Mouse (Mus musculus) lung, postnatal 0 days (tissue): ENCODE measurements around the gene Yipf3. TPM values are rescaled to one million over a fixed set of nuclear protein-coding genes. Genes with fewer than 3 reads are reported as not detected.
A peak's percentile ranks its signal among the peaks of the same experiment; 100 is the strongest.

ENCODE experiments used
- ATAC-seq: fragments of 200-750 bp; cut with Nextera tagmentation; 2 replicates; pipeline ENCODE4 v1.8.0; 2017; ENCODE audit warnings: moderate library complexity
- DNase-seq: peaks from one replicate; pipeline ENCODE4 v3.0.0-alpha.2; 2016; ENCODE audit warnings: low spot score
- H3K27ac ChIP-seq: fragments of 300-500 bp; sonication (generic); 2 replicates; pipeline ENCODE4 v1.5.1; 2014; ENCODE audit warnings: antibody characterized with exemption, mild to moderate bottlenecking, low read length, mixed read lengths
- H3K27me3 ChIP-seq: fragments of 300-500 bp; sonication (generic); replicated peaks from 2 replicates; pipeline ENCODE4 v1.6.1; 2014; ENCODE audit warnings: low read length, mixed read lengths; ENCODE audit not compliant: insufficient read depth
- H3K36me3 ChIP-seq: fragments of 300-500 bp; sonication (generic); 2 replicates; pipeline ENCODE4 v1.6.1; 2014; ENCODE audit warnings: low read length, mixed read lengths; ENCODE audit not compliant: insufficient read depth
- H3K4me1 ChIP-seq: fragments of 300-500 bp; sonication (generic); 2 replicates; pipeline ENCODE4 v1.6.1; 2014; ENCODE audit warnings: antibody characterized with exemption, low read depth, low read length, mixed read lengths; ENCODE audit not compliant: insufficient read depth
- H3K4me2 ChIP-seq: fragments of 300-500 bp; sonication (generic); replicated peaks from 2 replicates; pipeline ENCODE4 v1.6.1; 2014; ENCODE audit warnings: low read depth, mild to moderate bottlenecking, low read length, moderate library complexity, mixed read lengths
- H3K4me3 ChIP-seq: fragments of 300-500 bp; sonication (generic); 2 replicates; pipeline ENCODE4 v1.5.1; 2014; ENCODE audit warnings: low read depth, low read length
- H3K9ac ChIP-seq: fragments of 300-500 bp; sonication (generic); replicated peaks from 2 replicates; pipeline ENCODE4 v1.6.1; 2014; ENCODE audit warnings: low read depth, mild to moderate bottlenecking
- H3K9me3 ChIP-seq: fragments of 300-500 bp; sonication (generic); 2 replicates; pipeline ENCODE4 v1.6.1; 2016; ENCODE audit warnings: low read length, mixed read lengths
- CTCF ChIP-seq: IDR thresholded peaks from 2 replicates; pipeline ENCODE4 v1.5.1; 2016; ENCODE audit warnings: antibody characterized with exemption, mild to moderate bottlenecking
- EP300 ChIP-seq: IDR thresholded peaks from 2 replicates; pipeline ENCODE4 v1.6.1; 2016; ENCODE audit warnings: antibody characterized with exemption, mild to moderate bottlenecking, control low read depth
- WGBS: fragments of 180-500 bp; shearing (Covaris S2); extraction: QIAGEN DNeasy Blood & Tissue Kit; methylation state at CpG from one replicate; pipeline ENCODE4 v1.1.7; 2014; 5-methylcytosine and 5-hydroxymethylcytosine counted together
- polyA plus RNA-seq: library from polyadenylated mRNA; unstranded; fragments of >200 nt; fragmentation: Nextera tagmentation; extraction: Ambion mirVana; gene quantifications from 2 replicates; pipeline ENCODE4 v1.2.1, GENCODE M21; 2015

Gene Yipf3
- polyA plus RNA-seq, 1 experiment from 2014 or later = 199 TPM

- H3K4me2 ChIP-seq = no peak overlapping the region
- TF ChIP-seq EP300 (no peak), CTCF (no peak)
- ATAC-seq (peak; percentile 51; the same call in 1 of the 2 replicates), DNase-seq (no peak)
- WGBS = 56% methylated on average over 6 of the region's 6 CpGs
- H3K27ac ChIP-seq = peak overlapping the region; percentile 43; the same call in 1 of the 2 replicates
- no peak overlapping the region; the same call in 1 of the 2 replicates for H3K9ac ChIP-seq
- H3K27me3 ChIP-seq = no peaks in the 10 kb centered on the region
- H3K4me1 ChIP-seq = no peaks in the 10 kb centered on the region
- H3K9me3 ChIP-seq = no peaks in the 10 kb centered on the region
- no peak overlapping the region for H3K4me3 ChIP-seq
- H3K36me3 ChIP-seq = peaks cover 8% of the 10 kb centered on the region; the same call in 1 of the 2 replicates
These were observed 27.2 kb downstream of the Yipf3 start for GRCm38 (mm10) chr17:46275034-46275433.

GRCm38 (mm10) chr17:46275506-46275905, 27.6 kb downstream of the Yipf3 start:
- H3K27ac ChIP-seq = peak overlapping the region; percentile 43; the same call in 1 of the 2 replicates
- H3K27me3 ChIP-seq = no peaks in the 10 kb centered on the region
- H3K9me3 ChIP-seq = no peaks in the 10 kb centered on the region
- H3K9ac ChIP-seq = no peak overlapping the region; the same call in 1 of the 2 replicates
- peaks cover 4% of the 10 kb centered on the region; the same call in 1 of the 2 replicates for H3K36me3 ChIP-seq
- 77% methylated on average over 10 of the region's 10 CpGs for WGBS
- no peaks in the 10 kb centered on the region for H3K4me1 ChIP-seq
- TF ChIP-seq CTCF (no peak), EP300 (no peak)
- DNase-seq = no peak
- H3K4me3 ChIP-seq = no peak overlapping the region
- no peak for ATAC-seq
- H3K4me2 ChIP-seq = no peak overlapping the region

- TF ChIP-seq CTCF = no peak
- TF ChIP-seq EP300 = no peak
- no peaks in the 10 kb centered on the region for H3K9me3 ChIP-seq
- no peak overlapping the region for H3K4me3 ChIP-seq
- H3K4me2 ChIP-seq = no peak overlapping the region
- H3K4me1 ChIP-seq = peaks cover 8% of the 10 kb centered on the region; the same call in 1 of the 2 replicates
- DNase-seq = no peak
- no peak for ATAC-seq
- H3K27ac ChIP-seq = no peak overlapping the region
- no peaks in the 10 kb centered on the region for H3K36me3 ChIP-seq
- no peak overlapping the region for H3K9ac ChIP-seq
- WGBS = 63% methylated on average over 4 of the region's 4 CpGs
- no peaks in the 10 kb centered on the region for H3K27me3 ChIP-seq
These were observed 29.7 kb downstream of the Yipf3 start for GRCm38 (mm10) chr17:46277586-46277985.

GRCm38 (mm10) chr17:46278011-46278765, 30.3 kb downstream of the Yipf3 start:
- Histone ChIP-seq H3K4me2 (no peak overlapping the region), H3K4me3 (no peak overlapping the region), H3K27ac (no peak overlapping the region), H3K4me1 (peaks cover 9% of the 10 kb centered on the region; the same call in 1 of the 2 replicates), H3K36me3 (no peaks in the 10 kb centered on the region), H3K9me3 (no peaks in the 10 kb centered on the region), H3K9ac (no peak overlapping the region), H3K27me3 (no peaks in the 10 kb centered on the region)
- no peak for ATAC-seq
- WGBS = 85% methylated on average over 12 of the region's 12 CpGs
- no peak for TF ChIP-seq CTCF
- no peak for TF ChIP-seq EP300
- DNase-seq = no peak

GRCm38 (mm10) chr17:46282483-46283123, 34.7 kb downstream of the Yipf3 start, which contains the start of gene Tjap1:
Gene Tjap1 (minus strand): TSS chr17:46283026.
- H3K4me3 ChIP-seq = peak within 1 kb of the TSS; percentile 70
- H3K9ac ChIP-seq = peak within 1 kb of the TSS; percentile 68
- peak within 1 kb of the TSS; percentile 79 for H3K4me2 ChIP-seq
- WGBS = under 1% methylated on average over 36 of the region's 37 CpGs
- ATAC-seq = peak; percentile 99
- TF ChIP-seq CTCF (no peak), EP300 (no peak)
- H3K4me1 ChIP-seq = peaks cover 11% of the 10 kb centered on the region; the same call in 1 of the 2 replicates
- no peaks in the 10 kb centered on the region for H3K36me3 ChIP-seq
- H3K27me3 ChIP-seq = no peaks in the 10 kb centered on the region
- no peaks in the 10 kb centered on the region for H3K9me3 ChIP-seq
- H3K27ac ChIP-seq = peak within 1 kb of the TSS; percentile 91
- peak; percentile 95 for DNase-seq

GRCm38 (mm10) chr17:46283140-46283539, 35.3 kb downstream of the Yipf3 start:
- Histone ChIP-seq H3K4me1 (peaks cover 11% of the 10 kb centered on the region; the same call in 1 of the 2 replicates), H3K4me3 (peak overlapping the region; percentile 70), H3K9me3 (no peaks in the 10 kb centered on the region), H3K4me2 (peak overlapping the region; percentile 79), H3K27ac (no peak overlapping the region), H3K36me3 (no peaks in the 10 kb centered on the region), H3K27me3 (no peaks in the 10 kb centered on the region), H3K9ac (peak overlapping the region; percentile 68; the same call in 1 of the 2 replicates)
- WGBS = 24% methylated on average over 9 of the region's 9 CpGs
- DNase-seq (no peak), ATAC-seq (0 out of 2 replicates have a peak, but pooled peaks have one; percentile 4)
- no peak for TF ChIP-seq EP300
- no peak for TF ChIP-seq CTCF
